Mouse (Mus musculus): ENCODE measurements around the gene Megf9.

DNA sequence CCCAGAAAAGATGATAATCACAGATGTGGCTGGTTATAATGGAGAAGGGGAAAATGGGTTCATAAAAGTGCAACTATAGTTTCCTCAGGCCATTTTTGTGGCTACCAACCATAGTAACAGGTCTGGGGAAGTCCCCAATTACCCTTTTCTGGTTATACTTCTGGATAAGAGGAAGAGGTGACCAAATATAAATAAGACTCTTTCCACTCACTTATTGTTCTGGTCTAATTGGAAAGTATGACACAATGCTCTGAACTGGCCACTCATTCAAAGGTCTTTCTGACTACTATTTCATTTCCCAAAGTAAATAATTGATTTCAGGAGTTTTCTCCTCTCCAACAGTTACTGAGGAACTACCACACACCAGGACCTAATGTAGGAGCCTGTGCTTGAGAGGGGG lies 19.3 kb downstream of the Megf9 start:
- no peak for TF ChIP-seq POLR2A (IDR thresholded peaks at IDR 0.05; ENCODE audit: insufficient read depth, low read depth, low read length)
- no peak for TF ChIP-seq CTCF (IDR thresholded peaks at IDR 0.05; ENCODE audit: insufficient read depth, low read depth, low read length)

Data from olfactory bulb, adult 2 months (tissue).